In the genomic region with DNA sequence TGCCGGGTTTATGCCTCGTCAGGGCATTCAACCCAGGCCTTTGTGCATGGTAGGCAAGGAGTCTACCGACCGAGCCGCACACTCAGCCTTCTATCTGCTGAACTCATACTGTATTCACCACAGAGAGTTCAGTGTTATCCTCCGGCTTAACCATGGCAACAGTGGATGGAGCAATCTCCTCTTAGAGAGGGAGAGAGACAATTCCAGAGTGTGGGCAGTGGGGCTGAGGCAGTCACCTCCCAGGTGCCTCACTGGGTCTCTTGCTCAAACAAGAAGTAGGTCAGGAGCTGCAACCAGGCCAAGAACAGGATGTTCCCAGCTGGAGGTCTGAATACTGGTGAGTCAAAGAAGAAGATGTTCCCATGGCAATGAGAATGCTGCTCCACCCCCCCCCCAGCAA, we compare ENCODE assay signal across 10 mouse cellular contexts. TPM values are rescaled to one million over a fixed set of nuclear protein-coding genes. Genes with fewer than 3 reads are reported as not detected.
A peak's percentile ranks its signal among the peaks of the same experiment; 100 is the strongest.
DNase-seq lines count a peak whose midpoint lies in the region; ATAC-seq lines count a peak whose summit lies in the region.
"Had no signal": no experiment of that assay in that cellular context is flagged by ENCODE, and none has a peak within 500 bp of the region (broad histone marks: within the 10 kb centered on the region; RNA-seq: fewer than 3 reads in every experiment).

No protein-coding gene starts in this region.

- ATAC-seq in kidney, embryonic 14.5 days (ENCODE audit: low FRiP score, low TSS enrichment), result no peak
- ATAC-seq: Patski had no signal

- intact Hi-C loops in heart, postnatal 36 days (cut with DNase I), result no loop called here

- no peaks in the 10 kb centered on the region for H3K9me3 ChIP-seq in kidney, embryonic 14.5 days (ENCODE audit: control insufficient read depth, low read length)
- H3K9me3 ChIP-seq: hindbrain, embryonic 10.5 days had no signal

- H3K9ac ChIP-seq in kidney, embryonic 14.5 days (ENCODE audit: low read depth, low read length), result no peak overlapping the region

- WGBS in kidney, embryonic 14.5 days, result 95% methylated on average over 6 of the region's 6 CpGs

- H3K27ac ChIP-seq in kidney, embryonic 14.5 days (ENCODE audit: low read depth, low read length), result no peak overlapping the region
- H3K27ac ChIP-seq: hindbrain, embryonic 10.5 days had no signal

- H3K27me3 ChIP-seq in kidney, embryonic 14.5 days (ENCODE audit: control insufficient read depth, insufficient read depth, low read length), result no peaks in the 10 kb centered on the region
- H3K27me3 ChIP-seq: Patski had no signal

- no peaks in the 10 kb centered on the region for H3K36me3 ChIP-seq in kidney, embryonic 14.5 days (ENCODE audit: control insufficient read depth, insufficient read depth, low read length)
- H3K36me3 ChIP-seq: hindbrain, embryonic 10.5 days had no signal

- peak; percentile 35 for DNase-seq in layer of hippocampus, adult 11-12 months (ENCODE audit: low spot score)
- no peak for DNase-seq in layer of hippocampus, postnatal 25 days (ENCODE audit: extremely low spot score in 1 of 2, low spot score in 1 of 2)
- peak; percentile 41 for DNase-seq in 3T3-L1 (ENCODE audit: low read depth, low spot score)
- DNase-seq in Muller cell, postnatal 12 days (ENCODE audit: inconsistent ontology term), result peak; percentile 47
- peak; percentile 40 to 56 for DNase-seq in left cerebral cortex, adult 18-20 months (ENCODE audit: low spot score in 2 of 2)
- DNase-seq in adrenal gland, postnatal 25 days, result no peak
- no peak for DNase-seq in heart, postnatal 36 days

- H3K4me1 ChIP-seq in kidney, embryonic 14.5 days (ENCODE audit: control insufficient read depth, insufficient read depth, low read length), result no peaks in the 10 kb centered on the region; the same call in 1 of the 2 replicates

- no peak overlapping the region for H3K4me2 ChIP-seq in kidney, embryonic 14.5 days (replicated peaks; ENCODE audit: low read depth, low read length)

- no peak overlapping the region for H3K4me3 ChIP-seq in kidney, embryonic 14.5 days (ENCODE audit: low read length)
- H3K4me3 ChIP-seq: hindbrain, embryonic 10.5 days had no signal

RNA-seq across cellular contexts. Expression of gene Nmnat2, which starts 56.8 kb away (rescaled TPM):
- total RNA-seq in layer of hippocampus, postnatal 25 days (2021), result 100 to 1,000 TPM; 124 to 128 TPM
- total RNA-seq in left cerebral cortex, adult 18-20 months (2021), result 100 to 1,000 TPM; 170 to 172 TPM
- polyA plus RNA-seq in kidney, embryonic 14.5 days (2014; fragmentation: Nextera tagmentation; extraction: Ambion mirVana), result 0.79 and 0.93 TPM in 2 replicates
- total RNA-seq in adrenal gland, postnatal 25 days (2021), result 0.76 and 1.2 TPM in 2 replicates
- total RNA-seq in heart, postnatal 36 days (2021), result under 1 TPM; 0.22 to 0.28 TPM

Comparison
In these comparisons a context has a peak if more than half of its experiments do, and no peak if none do; other contexts are left out.
1. DNase-seq: peak in layer of hippocampus, adult 11-12 months (single experiment), 3T3-L1 (single experiment), Muller cell, postnatal 12 days (single experiment) and left cerebral cortex, adult 18-20 months (2 of 2); none in layer of hippocampus, postnatal 25 days (0 of 2), adrenal gland, postnatal 25 days (single experiment) and heart, postnatal 36 days (0 of 2).
2. RNA of gene Nmnat2, which starts 56.8 kb away (total RNA-seq): 170 to 172 TPM in left cerebral cortex, adult 18-20 months and 124 to 128 TPM in layer of hippocampus, postnatal 25 days; 0.76 to 1.2 TPM in adrenal gland, postnatal 25 days and 0.22 to 0.28 TPM in heart, postnatal 36 days; every median in the first group is over 10 times any median in the second.